Mouse (Mus musculus) liver (tissue): Measurements from ENCODE around the gene Unk.
"Not testable (repeated sequence)": the region's sequence is repeated elsewhere in the genome, so short reads cannot be mapped to it uniquely, and the experiment has no call there.

Experiments used
- DNase-seq: peaks from one replicate; pipeline ENCODE4 v3.0.0-alpha.2; 2020; ENCODE audit warnings: mixed read lengths

Gene Unk

DNA sequence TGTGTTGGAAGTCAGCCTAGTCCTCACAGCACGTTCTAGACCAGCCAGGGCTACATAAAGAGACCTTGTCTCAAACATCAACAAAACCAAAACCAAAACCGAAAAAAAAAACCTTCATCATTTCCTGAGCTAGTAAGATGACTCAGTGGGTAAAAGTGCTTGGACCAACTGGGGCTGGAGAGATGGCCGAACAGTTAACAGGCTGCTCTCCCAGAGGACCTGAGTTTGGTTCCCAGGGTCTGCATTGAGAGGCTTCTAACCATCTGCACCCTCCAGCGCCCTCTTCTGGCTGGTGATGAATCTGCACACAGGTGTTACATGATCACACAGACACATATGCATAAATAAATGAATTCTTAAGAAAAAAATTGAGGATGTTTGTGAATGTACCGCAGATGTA, 41.4 kb downstream of the Unk start:
- peak; percentile 72 for DNase-seq

DNA sequence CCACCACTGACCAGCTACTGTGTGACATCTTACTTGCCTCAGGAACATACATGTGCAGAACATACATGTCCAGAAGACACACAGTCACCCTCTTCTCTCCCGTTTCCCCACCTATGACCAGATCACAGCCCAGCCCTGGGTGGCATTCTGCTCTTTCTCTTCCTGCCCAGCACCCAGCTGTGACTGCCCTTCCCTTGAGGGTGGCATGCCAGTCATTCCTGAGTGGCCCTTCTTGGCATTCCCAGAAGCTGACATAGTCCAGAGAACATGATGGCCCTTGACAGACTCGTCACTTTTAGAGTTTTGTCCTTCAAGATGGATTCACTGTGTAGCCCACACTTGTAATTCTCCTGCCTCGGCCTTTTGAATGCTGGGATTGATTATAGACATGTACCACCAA, 42.5 kb downstream of the Unk start:
- no peak for DNase-seq

DNA sequence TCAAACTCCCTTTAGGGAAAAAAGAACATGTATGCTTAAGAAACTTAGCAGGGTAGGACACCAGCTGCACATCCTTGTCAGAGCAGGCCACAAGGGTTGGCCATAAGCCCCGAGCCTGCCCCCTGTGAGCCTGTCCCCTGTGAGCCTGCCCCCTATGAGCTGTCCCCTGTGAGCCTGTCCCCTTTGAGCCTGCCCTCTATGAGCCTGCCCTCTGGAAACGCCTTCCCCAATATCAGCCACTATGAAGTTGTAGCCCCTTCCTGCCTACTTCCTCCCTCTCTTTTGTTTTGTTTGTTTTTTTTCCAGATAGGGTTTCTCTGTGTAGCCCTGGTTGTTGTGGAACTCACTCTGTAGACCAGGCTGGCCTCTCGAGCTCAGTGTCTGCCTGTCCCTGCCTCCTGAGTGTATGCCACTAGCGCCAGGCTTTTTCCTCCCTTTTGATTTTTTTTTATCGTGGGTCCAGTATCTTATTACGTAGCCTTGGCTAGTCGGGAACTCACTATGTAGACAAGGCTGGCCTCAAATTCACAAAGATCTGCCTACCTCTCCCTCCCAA, 44.4 kb downstream of the Unk start:
- no peak for DNase-seq

DNA sequence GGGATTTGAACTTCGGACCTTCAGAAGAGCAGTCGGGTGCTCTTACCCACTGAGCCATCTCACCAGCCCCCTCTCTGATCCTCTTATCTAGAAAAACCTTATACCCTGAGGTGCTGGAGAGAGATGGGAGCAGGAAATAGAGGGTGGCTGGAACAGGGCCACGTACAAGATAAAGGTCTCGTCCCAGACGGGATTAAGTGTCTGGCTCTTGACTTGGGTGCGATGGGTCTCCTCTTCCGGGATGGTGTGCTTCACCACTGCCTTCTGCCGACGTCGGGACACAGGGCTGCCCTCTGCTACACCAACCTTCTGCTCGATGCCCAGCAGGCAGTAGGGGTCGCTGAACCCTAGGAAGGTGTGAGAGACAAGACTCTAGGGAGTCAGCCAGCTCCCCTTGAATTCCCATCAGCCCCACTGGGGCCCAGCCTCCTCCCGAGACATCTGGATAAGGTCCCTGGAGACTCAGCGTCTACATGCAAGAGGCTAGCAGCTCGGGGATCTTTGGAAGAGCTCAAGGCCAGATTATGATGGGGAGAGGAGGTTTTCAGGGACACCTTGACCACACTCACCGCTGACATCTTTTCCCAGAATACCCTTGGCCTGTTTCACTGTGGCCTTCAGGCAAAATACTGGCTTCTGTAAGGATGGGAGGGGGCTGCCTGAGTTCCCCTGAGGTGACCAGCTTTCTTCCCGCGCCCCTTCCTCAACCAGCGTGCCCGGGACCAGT, 45.6 kb downstream of the Unk start:
- DNase-seq = peak; percentile 67

DNA sequence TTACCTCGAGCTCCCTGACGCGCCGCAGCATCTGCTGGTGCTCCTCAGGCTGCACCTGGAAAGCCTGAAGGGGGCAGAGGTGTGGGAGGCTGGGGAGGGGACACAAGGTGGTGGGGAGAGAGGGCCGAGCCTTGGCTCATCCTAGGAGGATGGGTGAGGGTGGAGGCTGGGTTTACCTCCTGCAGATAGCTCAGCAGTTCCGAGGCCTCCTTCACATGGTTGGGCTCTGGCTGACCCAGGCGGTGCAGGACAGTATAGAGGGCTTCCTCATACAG, 46.1 kb downstream of the Unk start:
- DNase-seq = peak; percentile 57

DNA sequence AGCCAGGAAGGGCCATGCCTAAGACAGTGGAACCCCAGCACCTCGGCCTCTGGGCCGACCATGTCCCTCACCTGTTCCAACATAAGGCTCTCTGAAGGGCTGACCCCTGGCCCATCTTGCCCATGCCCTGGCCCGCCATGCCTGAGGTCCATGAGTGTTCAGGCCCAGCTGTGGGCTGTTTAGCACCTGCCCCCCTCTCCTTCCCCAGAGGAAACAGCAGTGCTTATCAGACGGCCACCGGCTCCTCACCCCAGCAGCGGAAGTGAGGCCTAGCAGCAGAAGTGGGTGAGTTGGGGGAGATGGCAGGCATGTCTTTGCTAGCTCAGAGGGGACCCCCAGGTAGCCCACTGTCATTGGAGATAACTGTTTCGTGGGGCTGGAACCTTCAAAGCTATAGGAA, 46.7 kb downstream of the Unk start:
- DNase-seq = peak; percentile 83

DNA sequence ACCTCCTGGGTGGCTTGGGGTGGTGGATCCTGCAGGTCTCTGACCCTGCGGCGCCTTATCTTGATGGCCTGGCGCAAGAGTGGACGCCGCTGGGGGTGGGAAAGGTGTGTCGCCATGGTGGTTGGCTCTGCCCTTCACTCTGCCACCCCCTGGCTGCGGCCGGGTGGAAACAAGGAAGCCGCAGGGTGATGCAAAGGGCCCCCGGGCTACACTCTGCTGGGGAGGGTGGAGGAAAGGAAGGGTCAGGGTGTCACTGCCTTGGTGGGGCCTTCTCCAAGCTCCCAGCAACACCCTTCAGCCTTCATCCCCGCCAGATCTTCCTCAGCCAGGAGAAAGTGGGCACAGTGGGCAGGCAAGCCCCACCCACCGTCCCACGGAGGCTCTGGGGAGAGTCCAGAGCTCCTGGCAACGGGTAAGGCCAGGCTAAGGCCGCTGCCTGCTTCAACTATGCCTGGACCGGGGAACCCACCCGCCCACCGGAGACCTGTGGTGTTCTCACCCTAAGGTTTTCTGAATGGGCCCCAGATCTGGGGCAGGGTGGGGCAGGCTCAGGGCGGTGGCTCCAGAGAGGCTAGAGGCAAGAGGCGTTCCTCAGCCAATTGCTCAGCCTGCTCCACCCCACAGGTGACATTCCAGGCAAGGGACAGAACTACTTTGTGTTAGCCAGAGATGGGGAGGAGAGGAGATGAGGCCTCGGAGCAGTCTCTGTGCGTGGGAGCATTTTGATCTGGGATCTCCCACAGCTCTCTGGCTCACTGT, 47.5 kb downstream of the Unk start, which contains the start of gene Unc13d:
Gene Unc13d (minus strand): TSS at position 516 of the 759 bp plus-strand sequence.
- DNase-seq = peak; percentile 91

DNA sequence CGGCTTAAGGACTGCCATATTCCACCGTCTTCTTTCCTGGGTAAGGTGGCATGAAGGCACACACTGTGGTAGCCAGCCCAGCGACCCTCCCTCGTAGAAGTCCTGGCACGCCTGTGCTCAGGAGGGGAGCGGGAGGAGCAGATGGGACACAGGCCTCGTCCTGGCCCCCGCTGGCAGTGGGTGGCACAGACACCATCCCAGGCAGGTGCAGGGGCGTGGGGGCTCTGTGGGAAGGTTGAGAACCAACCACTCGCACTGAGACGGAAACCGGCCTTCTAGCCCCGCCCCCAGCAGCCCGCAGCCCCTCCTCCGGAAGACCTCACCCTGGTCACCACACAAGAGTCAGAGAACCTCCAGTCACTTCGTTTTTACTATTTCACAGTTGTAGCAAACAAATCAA, 48.1 kb downstream of the Unk start:
- peak; percentile 83 for DNase-seq

DNA sequence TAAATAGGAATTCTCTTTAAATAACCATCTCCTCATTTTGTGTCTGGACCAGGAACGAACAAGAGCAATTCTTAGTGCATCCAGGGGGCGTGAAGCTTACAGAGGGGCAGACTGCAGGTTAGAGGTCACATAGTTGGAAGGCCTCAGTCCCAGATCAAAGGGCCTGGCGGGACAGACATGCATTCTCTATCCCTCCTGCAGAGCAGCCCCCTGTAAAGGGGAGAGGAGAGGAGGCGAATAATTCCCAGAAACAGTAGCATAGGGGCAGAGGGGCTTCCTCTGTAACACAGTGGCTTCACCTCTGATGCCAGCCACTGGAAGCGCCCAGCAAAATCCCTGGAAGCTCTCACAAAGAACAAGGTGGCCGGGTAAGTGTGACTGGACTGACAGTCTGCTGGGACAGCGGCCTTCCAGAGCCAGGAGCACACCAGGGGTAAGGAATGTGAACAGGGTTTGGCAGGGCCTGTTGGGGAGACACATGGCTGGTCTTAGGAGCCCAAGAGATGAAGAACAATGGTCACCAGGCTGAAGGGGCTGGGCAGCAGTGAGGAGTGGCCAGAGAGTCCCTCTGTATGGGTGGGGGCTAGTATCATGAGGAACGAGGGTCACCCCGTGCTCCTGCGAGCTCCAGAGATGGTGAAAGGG, 48.7 kb downstream of the Unk start:
- no peak for DNase-seq

DNA sequence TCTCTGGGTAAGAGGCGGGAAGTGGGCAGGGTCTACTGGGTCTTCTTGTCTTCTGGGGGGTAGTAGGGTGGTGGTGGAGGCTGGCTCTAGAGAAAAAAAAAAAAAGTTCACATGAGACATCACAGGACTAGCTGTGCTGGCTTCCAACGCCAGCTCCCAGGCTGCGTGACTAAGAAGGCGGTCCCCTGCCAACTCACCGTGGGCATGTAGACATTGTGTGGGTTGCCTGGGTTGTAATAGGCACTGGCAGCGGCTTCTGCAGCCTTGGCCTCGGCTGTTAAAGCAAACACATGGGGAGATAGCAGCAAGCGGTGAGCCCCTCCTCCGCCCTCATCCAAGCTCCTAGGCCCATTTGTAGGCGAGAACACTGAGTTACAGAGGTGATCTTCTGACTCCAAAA, 49.4 kb downstream of the Unk start:
- no peak for DNase-seq

DNA sequence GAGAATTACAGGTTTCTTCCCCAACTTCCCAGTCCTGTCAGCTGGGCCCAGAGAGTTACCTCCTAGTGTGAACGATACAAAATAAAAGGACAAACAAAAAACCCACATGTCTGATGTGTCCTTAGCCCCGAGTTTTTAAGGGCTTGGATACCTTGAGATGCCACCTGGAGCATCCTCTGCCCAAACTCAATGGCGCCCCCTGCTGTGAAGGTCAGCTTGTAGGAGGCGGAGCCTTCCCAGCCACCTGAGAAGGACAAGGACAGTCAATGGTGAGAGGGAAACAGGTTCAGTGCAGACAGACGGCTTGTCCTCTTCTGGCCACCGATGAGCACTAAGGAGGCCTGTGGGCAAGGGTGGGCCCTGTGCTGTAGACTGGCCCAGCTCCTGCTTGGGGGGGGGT, 51.0 kb downstream of the Unk start:
- DNase-seq = peak; percentile 89

DNA sequence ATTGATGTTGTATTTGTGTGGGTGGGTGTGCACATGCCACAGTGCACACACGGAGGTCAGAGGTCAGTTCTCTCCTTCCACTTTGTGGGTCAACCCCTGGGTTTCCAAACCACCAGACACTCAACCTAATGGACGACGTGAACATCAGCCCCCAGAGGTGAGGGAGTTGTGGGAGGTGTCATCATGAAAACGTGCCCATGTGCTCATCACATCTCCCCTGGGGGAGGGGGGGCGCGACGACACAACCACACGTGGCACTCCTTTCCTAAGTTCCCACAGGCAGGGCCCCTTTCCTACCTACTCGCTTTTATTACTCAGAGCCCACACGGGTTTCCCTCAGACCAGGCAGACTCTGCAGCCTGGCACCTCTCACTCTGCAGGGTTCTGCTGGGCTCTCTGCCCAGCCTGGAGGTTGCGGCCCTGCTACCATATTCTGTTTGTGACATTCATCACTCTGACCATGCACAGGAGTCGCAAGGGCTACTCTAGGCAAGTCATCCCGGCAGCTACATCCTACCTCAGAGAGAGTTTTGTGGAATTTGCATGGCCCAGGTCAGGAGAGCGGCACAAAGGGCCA, 53.1 kb downstream of the Unk start:
- DNase-seq = no peak

DNA sequence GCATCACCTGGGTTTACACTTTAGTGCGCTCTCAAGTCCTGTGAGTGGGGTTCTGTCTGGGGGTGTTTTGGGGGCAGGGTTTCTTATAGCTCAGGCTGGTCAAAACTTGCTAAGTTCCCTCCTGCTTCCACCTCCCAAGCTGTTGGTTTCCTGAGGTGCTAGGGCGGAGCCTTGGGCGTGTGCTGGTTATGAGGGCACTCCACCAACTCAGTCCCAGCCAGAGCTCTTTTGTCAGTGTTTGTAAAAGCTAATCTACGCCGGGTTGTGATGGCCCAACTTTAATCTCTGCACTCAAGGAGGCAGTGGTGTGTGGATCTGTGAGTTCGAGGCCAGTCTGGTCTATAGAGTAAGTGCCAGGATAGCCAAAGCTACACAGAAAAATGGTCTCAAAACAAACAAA, 54.0 kb downstream of the Unk start:
- DNase-seq = peak; percentile 75

DNA sequence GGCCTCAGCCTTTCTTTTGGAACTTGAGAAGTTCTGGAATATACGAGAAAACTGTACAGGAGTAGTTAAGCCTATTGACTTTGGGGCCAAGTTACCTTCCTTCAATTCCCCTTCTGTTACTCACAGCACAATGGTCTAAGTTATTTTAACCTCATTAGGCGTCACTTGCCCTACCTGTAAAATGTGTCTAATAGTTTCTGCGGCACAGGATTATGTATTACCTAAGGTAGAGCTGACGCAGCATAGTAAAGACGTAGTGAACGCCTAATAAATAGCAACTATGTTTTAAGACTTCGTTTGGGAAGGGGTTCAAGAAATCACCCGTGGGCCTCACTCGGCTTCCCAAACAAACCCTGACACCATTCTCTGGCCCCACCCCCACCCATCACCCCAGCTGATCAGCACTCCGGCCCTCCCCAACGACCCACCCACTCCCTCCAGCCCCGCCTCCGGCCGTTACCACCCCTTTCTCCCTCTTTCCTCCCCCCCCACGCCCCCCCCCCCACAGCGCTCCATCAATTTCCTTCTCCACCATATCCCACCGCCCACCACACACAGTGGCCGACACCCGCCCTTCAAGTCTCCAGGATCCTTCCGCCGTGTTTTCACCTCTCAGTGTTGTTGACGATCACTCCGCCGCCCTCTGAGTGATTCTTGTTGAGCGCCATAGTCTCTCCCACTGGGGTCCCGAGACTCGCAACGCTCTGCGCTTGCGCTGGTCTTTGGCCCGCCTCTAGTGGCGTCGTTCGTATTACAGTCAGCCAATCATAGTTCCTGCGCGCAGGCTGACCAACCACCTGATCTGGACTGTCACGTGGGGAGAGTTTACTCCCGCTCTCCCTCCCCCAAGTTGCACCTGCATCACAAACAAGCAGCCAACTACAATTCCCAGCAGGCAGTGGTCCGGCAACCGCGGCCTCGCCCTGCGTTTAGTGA, 56.4 kb downstream of the Unk start, which contains the start of gene Wbp2:
Gene Wbp2 (minus strand): TSS at position 738 of the 936 bp plus-strand sequence.
- peak; percentile 97 for DNase-seq

DNA sequence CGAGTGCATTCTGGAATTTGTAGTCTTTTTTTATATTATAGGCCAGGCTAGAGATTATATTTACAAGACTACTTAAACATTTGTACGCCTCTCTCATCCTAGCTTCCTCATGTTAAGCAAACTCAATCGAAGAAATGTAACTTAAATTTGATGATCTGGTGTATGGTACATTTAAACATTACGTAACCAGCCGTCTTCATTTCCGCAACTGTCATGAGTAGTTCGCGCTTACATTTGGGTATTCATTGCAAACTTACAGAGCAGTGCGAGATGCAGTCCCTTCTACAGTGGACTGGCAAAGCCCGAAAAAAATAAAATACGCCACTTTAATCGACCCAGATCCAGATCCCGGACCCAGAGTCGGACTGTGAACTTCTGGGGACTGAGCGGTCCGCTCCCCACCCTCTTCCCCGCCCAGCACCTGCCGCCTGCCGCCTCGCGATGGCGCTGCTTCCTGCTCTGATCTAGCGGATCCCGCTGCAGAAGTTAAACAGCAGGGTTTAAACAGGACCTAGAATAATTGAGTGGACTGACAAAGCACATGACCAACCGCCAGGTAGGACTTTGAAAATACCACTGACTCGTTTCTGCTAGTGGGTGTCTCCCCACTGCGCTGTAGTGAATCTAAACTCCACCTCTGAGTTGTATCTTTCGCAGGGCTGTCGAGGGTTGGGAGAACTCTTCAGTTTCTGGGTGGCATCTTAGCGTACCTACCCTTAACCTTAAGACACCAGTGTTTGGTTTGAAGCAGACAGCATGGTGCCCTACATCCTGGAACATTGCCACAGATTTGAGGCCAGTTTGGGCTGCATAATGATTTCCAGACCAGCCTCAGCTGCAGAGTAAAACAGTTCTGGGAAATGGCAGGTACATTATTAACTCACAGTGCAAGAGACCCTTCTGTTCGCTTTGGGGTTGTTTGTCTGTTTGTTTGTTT, 57.3 kb downstream of the Unk start:
- DNase-seq = peak; percentile 93

DNA sequence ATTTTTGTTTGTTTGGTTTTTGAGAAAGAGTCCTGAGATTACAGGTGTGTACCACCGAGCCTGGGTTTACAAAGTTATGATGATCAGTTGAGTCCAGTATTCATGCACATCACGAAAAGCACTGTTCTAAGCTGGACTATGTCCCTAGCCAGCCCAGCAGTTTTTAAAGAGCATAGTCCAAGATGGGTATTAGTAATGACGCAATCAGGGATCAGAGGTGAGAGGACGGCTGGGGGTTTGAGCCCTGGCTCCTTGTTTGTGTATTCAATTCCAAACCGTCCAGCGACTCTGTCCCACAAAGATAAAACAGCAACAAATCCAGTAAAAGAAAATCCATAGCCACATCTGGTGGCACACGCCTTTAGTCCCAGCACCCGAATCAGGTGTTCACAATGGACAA, 58.1 kb downstream of the Unk start:
- DNase-seq = no peak

DNA sequence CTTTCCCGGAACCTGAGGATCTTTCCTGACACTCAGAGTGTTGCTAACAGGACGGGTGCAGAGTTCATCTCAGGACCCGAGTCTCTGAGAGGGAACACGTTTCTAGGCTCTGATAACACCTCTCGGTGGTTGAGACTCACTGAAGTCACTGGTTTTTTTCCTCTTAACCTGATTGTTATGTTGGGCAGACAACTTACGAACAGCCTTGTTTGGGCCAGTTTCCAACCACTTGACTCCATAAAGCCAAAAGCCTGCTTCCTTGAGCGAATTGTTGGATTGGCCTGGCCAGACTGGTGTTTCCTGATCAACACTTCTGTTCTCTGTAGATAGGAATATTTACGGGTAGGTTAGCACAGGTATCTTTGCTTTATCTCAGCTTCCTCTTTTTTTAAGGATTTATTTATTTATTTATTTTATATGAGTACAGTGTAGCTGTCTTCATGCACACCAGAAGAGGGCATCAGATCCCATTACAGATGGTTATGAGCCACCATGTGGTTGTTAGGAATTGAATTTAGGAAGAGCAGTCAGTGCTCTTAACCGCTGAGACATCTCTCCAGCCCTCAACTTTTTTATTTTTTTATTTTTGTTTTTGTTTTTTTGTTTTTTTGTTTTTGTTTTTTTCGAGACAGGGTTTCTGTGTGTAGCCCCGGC, 58.7 kb downstream of the Unk start:
- no peak for DNase-seq

DNA sequence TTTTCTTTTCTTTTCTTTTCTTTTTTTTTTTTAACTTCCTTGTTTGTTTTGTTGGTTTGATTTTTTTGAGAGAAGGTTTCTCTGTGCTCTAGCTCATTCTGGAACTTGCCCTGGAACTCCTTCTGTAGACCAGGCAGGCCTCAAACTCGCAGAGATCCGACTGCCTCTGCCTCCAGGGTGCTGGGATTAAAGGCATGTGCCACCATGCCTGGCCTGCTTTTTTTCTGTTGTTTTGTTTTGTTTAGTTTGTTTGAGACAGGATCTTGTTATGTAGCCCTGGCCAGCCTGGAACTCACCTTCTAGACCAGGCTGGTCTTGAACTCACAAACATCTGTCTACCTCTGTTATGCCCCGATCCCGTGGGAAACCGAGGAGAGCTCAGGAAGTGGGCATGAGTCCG, 59.4 kb downstream of the Unk start:
- no peak for DNase-seq

DNA sequence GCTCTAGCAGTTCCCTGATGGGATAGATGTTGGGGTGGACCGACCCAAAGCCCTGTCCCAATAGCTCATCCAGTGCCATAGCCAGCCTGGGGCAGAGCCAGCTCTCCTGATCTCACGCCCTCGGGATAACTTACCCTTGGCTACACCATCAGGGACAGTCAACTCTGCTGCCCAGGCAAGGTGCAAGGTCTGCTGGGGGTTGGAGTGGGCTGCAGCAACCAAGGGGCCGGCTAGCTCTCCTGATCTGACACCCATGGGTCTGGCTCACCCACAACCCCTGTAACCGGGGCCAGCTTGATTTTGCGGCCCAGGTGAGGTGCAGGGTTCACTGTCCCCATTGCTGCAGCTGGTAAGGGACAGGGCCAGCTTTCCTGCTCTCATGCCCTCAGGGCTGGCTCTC, 61.5 kb downstream of the Unk start:
- peak; percentile 3 for DNase-seq

DNA sequence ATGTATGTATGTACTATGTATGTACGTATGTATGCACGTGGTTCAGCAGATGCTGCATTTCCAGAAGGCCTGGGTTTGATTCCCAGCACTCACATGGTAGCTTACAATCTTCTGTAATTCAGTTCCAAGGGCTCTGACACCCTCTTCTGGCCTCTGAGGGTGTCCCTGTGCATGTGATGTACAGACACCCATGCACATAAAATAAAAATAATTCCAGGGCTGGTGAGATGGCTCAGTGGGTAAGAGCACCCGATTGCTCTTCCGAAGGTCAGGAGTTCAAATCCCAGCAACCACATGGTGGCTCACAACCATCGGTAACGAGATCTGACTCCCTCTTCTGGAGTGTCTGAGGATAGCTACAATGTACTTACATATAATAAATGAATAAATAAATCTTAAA, 62.8 kb downstream of the Unk start:
- DNase-seq = not testable (repeated sequence)
